Mouse (Mus musculus): ENCODE measurements around the gene Ints6l. TPM values are rescaled to one million over a fixed set of nuclear protein-coding genes. Genes with fewer than 3 reads are reported as not detected.
"Not testable (repeated sequence)": the region's sequence is repeated elsewhere in the genome, so short reads cannot be mapped to it uniquely, and the experiment has no call there.

Ints6l gene
- total and polyA plus RNA-seq, 2 experiments, result 1.2 to 3.1 TPM

DNA sequence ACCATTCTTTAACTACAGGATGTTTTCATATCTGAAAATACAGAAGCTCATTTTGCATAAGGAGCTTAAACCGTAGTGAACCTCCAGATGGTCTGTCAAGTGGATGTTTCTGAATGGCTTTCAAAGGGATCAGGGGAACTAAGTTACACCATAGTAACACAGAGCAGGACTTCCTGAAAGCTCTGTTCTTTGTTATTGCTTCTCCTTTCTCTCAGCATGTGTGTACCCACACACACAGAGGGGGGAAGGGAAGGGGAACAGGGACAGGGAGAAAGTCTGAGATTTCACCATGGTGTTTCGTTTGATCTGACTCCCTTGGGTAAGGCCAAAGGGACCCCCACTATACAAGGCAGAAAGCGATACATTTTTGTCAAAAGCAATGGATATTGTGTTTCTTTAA lies 27.2 kb downstream of the Ints6l start:
- H3K9ac ChIP-seq (ENCODE audit: low read depth, low read length), result no peak overlapping the region
- no peaks in the 10 kb centered on the region for H3K36me3 ChIP-seq (ENCODE audit: control insufficient read depth, insufficient read depth, low read length)
- peak; percentile 17 for DNase-seq (ENCODE audit: extremely low read depth, low read depth, low spot score)
- WGBS, result 89% methylated on average over 3 of the region's 3 CpGs
- no peak for TF ChIP-seq POLR2A (IDR thresholded peaks at IDR 0.05; ENCODE audit: extremely low read depth, insufficient read depth, low read length)
- TF ChIP-seq CTCF (IDR thresholded peaks at IDR 0.05; ENCODE audit: low read depth, low read length), result no peak
- no peak overlapping the region for H3K27ac ChIP-seq (replicated peaks; ENCODE audit: insufficient read depth, low read depth, low read length)
- H3K27me3 ChIP-seq (ENCODE audit: control insufficient read depth, insufficient read depth, low read length), result no peaks in the 10 kb centered on the region
- no peak overlapping the region for H3K4me3 ChIP-seq (ENCODE audit: insufficient read depth, low read depth, low read length)
- no peaks in the 10 kb centered on the region for H3K4me1 ChIP-seq (ENCODE audit: control insufficient read depth, insufficient read depth, low read length)
- no peaks in the 10 kb centered on the region for H3K79me2 ChIP-seq (ENCODE audit: control insufficient read depth, insufficient read depth, low read length)

- Histone ChIP-seq H3K27ac (replicated peaks; ENCODE audit: insufficient read depth, low read depth, low read length) (no peak overlapping the region), H3K79me2 (ENCODE audit: control insufficient read depth, insufficient read depth, low read length) (no peaks in the 10 kb centered on the region), H3K4me1 (ENCODE audit: control insufficient read depth, insufficient read depth, low read length) (no peaks in the 10 kb centered on the region), H3K9ac (ENCODE audit: low read depth, low read length) (no peak overlapping the region), H3K4me3 (ENCODE audit: insufficient read depth, low read depth, low read length) (no peak overlapping the region), H3K36me3 (ENCODE audit: control insufficient read depth, insufficient read depth, low read length) (no peaks in the 10 kb centered on the region), H3K27me3 (ENCODE audit: control insufficient read depth, insufficient read depth, low read length) (no peaks in the 10 kb centered on the region)
- WGBS, result 5% methylated on average over 1 of the region's 1 CpGs
- DNase-seq (ENCODE audit: extremely low read depth, low read depth, low spot score), result peak; percentile 46
- TF ChIP-seq POLR2A (IDR thresholded peaks at IDR 0.05; ENCODE audit: extremely low read depth, insufficient read depth, low read length) (no peak), CTCF (IDR thresholded peaks at IDR 0.05; ENCODE audit: low read depth, low read length) (peak; percentile 33; the same call in 1 of the 2 replicates)
Observed at GRCm38 (mm10) chrX:56489758-56490157, 35.1 kb downstream of the Ints6l start.

- H3K27me3 ChIP-seq (ENCODE audit: control insufficient read depth, insufficient read depth, low read length), result no peaks in the 10 kb centered on the region
- H3K27ac ChIP-seq (replicated peaks; ENCODE audit: insufficient read depth, low read depth, low read length), result no peak overlapping the region
- 82% methylated on average over 7 of the region's 7 CpGs for WGBS
- no peaks in the 10 kb centered on the region for H3K4me1 ChIP-seq (ENCODE audit: control insufficient read depth, insufficient read depth, low read length)
- H3K79me2 ChIP-seq (ENCODE audit: control insufficient read depth, insufficient read depth, low read length), result no peaks in the 10 kb centered on the region
- no peak for DNase-seq (ENCODE audit: extremely low read depth, low read depth, low spot score)
- H3K4me3 ChIP-seq (ENCODE audit: insufficient read depth, low read depth, low read length), result no peak overlapping the region
- TF ChIP-seq POLR2A (IDR thresholded peaks at IDR 0.05; ENCODE audit: extremely low read depth, insufficient read depth, low read length) (no peak), CTCF (IDR thresholded peaks at IDR 0.05; ENCODE audit: low read depth, low read length) (no peak)
- no peaks in the 10 kb centered on the region for H3K36me3 ChIP-seq (ENCODE audit: control insufficient read depth, insufficient read depth, low read length)
- H3K9ac ChIP-seq (ENCODE audit: low read depth, low read length), result no peak overlapping the region
Observed at GRCm38 (mm10) chrX:56497241-56497640, 42.6 kb downstream of the Ints6l start.

DNA sequence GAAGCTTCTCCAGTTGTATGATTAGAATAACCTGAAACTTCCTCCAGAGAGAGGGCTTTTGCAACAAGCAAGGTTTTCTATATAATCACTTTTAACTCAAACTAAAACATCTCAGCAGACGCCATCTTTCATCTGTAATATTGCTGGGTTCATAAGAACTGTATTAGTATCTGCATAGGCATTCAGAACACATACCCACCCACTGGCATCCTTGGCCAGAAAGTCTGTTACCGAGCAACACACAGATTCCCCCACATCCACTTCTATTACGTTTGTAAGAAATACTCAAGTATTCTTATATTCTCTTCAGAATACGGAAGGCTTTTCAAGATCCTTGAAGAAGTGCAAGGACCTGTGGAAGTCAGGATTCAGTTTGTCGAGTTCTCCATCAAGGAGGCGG lies 69.8 kb downstream of the Ints6l start, which contains the start of gene Gm10477:
Gm10477 (plus strand) TSS at position 301 of the 400 bp plus-strand sequence.
- not testable (repeated sequence) for H3K36me3 ChIP-seq (ENCODE audit: control insufficient read depth, insufficient read depth, low read length); H3K9ac ChIP-seq (ENCODE audit: low read depth, low read length); H3K4me3 ChIP-seq (ENCODE audit: insufficient read depth, low read depth, low read length); H3K79me2 ChIP-seq (ENCODE audit: control insufficient read depth, insufficient read depth, low read length); H3K4me1 ChIP-seq (ENCODE audit: control insufficient read depth, insufficient read depth, low read length); H3K27ac ChIP-seq (replicated peaks; ENCODE audit: insufficient read depth, low read depth, low read length); H3K27me3 ChIP-seq (ENCODE audit: control insufficient read depth, insufficient read depth, low read length); DNase-seq (ENCODE audit: extremely low read depth, low read depth, low spot score)
- WGBS, result 87% methylated on average over 6 of the region's 6 CpGs

DNA sequence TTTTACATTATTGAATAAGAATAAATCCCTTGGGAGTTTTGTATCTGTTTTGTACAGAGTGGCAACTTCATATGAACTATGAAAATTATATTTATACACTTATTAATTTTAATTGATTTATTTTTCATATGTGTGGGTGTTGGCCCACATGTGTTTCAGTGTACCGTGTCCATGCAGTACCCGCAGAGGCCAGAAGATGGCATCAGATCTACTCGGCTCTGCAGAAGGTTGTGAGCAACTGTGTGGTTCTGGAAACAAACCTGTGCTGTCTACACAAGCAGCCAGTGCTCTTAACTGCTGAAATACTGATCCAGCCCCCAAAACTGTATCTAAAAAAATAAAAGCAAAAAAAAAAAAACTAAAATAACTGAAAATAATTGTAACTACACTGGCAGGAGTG lies 76.6 kb downstream of the Ints6l start:
- Histone ChIP-seq H3K4me1 (ENCODE audit: control insufficient read depth, insufficient read depth, low read length) (no peaks in the 10 kb centered on the region), H3K79me2 (ENCODE audit: control insufficient read depth, insufficient read depth, low read length) (no peaks in the 10 kb centered on the region), H3K27me3 (ENCODE audit: control insufficient read depth, insufficient read depth, low read length) (no peaks in the 10 kb centered on the region), H3K4me3 (ENCODE audit: insufficient read depth, low read depth, low read length) (no peak overlapping the region), H3K9ac (ENCODE audit: low read depth, low read length) (no peak overlapping the region), H3K36me3 (ENCODE audit: control insufficient read depth, insufficient read depth, low read length) (no peaks in the 10 kb centered on the region), H3K27ac (replicated peaks; ENCODE audit: insufficient read depth, low read depth, low read length) (no peak overlapping the region)
- peak; percentile 26 for DNase-seq (ENCODE audit: extremely low read depth, low read depth, low spot score)
- 4% methylated on average over 3 of the region's 3 CpGs for WGBS
- TF ChIP-seq CTCF (IDR thresholded peaks at IDR 0.05; ENCODE audit: low read depth, low read length) (peak; percentile 67), POLR2A (IDR thresholded peaks at IDR 0.05; ENCODE audit: extremely low read depth, insufficient read depth, low read length) (no peak)

DNA sequence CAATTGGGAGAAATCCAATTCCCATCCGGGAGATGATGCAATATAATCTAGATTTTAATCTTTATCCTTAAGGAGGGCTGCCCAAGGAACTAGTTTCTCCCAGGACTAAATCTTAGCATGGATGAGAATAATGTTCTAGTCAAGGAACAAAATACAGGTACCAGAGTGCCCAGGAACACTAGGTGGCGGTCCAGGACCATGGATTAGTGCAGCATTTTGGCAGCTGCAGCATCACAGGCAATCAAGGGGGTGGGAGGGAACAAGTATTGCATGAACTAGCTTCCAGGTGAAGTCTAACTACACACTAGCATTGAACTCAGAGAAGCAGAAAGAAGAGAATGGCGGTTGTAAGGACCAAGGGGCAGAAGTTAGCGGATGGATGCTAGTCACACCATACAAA lies 82.5 kb downstream of the Ints6l start:
- TF ChIP-seq CTCF (IDR thresholded peaks at IDR 0.05; ENCODE audit: low read depth, low read length) (peak; percentile 27; the same call in 1 of the 2 replicates), POLR2A (IDR thresholded peaks at IDR 0.05; ENCODE audit: extremely low read depth, insufficient read depth, low read length) (no peak)
- WGBS, result 43% methylated on average over 4 of the region's 4 CpGs
- no peaks in the 10 kb centered on the region for H3K79me2 ChIP-seq (ENCODE audit: control insufficient read depth, insufficient read depth, low read length)
- no peak overlapping the region for H3K4me3 ChIP-seq (ENCODE audit: insufficient read depth, low read depth, low read length)
- no peaks in the 10 kb centered on the region for H3K27me3 ChIP-seq (ENCODE audit: control insufficient read depth, insufficient read depth, low read length)
- H3K27ac ChIP-seq (replicated peaks; ENCODE audit: insufficient read depth, low read depth, low read length), result no peak overlapping the region
- DNase-seq (ENCODE audit: extremely low read depth, low read depth, low spot score), result no peak
- H3K9ac ChIP-seq (ENCODE audit: low read depth, low read length), result no peak overlapping the region
- H3K4me1 ChIP-seq (ENCODE audit: control insufficient read depth, insufficient read depth, low read length), result no peaks in the 10 kb centered on the region
- no peaks in the 10 kb centered on the region for H3K36me3 ChIP-seq (ENCODE audit: control insufficient read depth, insufficient read depth, low read length)

All from liver, adult 2 months (tissue).